Mouse (Mus musculus): ENCODE measurements around the gene Ddt. TPM values are rescaled to one million over a fixed set of nuclear protein-coding genes. Genes with fewer than 3 reads are reported as not detected.

Gene Ddt
- polyA plus RNA-seq, 1 experiment, result not detected

DNA sequence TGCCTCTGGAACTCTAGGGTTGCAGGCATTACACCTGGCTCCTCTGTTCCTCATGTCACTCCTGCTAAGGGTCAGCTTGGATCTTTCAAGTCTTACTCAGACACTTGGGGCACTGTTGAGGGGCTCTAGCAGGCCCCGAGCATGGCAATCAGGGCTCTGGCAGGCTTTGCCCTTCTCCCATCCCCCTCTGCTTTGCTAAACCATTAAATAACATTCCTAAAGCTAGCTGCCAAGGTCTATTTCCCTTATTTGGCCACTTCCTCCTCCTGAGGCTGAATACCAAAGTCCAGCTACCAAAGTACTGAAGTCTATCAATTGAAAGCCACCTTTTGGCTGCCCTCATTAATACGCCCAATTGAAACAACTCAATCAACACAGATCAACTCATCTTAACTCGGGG lies 21.7 kb upstream of the Ddt start:
- H3K4me3 ChIP-seq (ENCODE audit: insufficient read depth, low read depth, low read length), result no peak overlapping the region
- 47% methylated on average over 3 of the region's 3 CpGs for WGBS
- TF ChIP-seq CTCF (IDR thresholded peaks at IDR 0.05; ENCODE audit: insufficient read depth, low read depth, low read length) (no peak), POLR2A (IDR thresholded peaks at IDR 0.05; ENCODE audit: insufficient read depth, low read depth, low read length) (no peak)
- no peak overlapping the region for H3K27ac ChIP-seq (ENCODE audit: insufficient read depth, low read depth, low read length)
- peaks cover 8% of the 10 kb centered on the region for H3K4me1 ChIP-seq (ENCODE audit: control insufficient read depth, insufficient read depth, low read length)

DNA sequence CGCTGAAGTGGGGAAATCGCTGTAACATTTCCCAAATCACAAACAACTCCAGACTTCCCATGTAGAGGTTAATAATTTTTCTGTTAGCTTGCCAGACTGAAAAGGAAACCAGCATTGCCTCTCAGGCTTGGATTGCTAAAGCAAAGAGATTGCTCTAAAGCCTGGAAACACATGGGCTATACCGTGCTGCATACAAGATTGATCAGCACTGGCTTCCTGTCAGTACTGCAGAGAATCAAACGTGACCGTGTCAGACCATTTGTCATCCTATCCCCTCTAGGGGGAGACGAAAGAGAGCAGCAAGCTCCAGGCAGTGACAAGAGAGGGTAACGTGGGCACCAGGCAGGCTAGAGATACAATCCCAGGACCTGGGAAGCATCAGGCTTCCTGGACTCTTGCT lies 17.6 kb upstream of the Ddt start:
- H3K4me3 ChIP-seq (ENCODE audit: insufficient read depth, low read depth, low read length), result no peak overlapping the region

GRCm38 (mm10) chr10:75789841-75790240 lies 16.6 kb upstream of the Ddt start:
- Histone ChIP-seq H3K4me1 (ENCODE audit: control insufficient read depth, insufficient read depth, low read length) (no peaks in the 10 kb centered on the region), H3K27ac (ENCODE audit: insufficient read depth, low read depth, low read length) (no peak overlapping the region), H3K4me3 (ENCODE audit: insufficient read depth, low read depth, low read length) (no peak overlapping the region)
- WGBS, result 96% methylated on average over 5 of the region's 5 CpGs
- no peak for TF ChIP-seq CTCF (IDR thresholded peaks at IDR 0.05; ENCODE audit: insufficient read depth, low read depth, low read length)
- no peak for TF ChIP-seq POLR2A (IDR thresholded peaks at IDR 0.05; ENCODE audit: insufficient read depth, low read depth, low read length)

More for the DNA sequence above, 17.6 kb upstream of the Ddt start:
- WGBS, result 20% methylated on average over 7 of the region's 7 CpGs
- TF ChIP-seq POLR2A (IDR thresholded peaks at IDR 0.05; ENCODE audit: insufficient read depth, low read depth, low read length) (no peak), CTCF (IDR thresholded peaks at IDR 0.05; ENCODE audit: insufficient read depth, low read depth, low read length) (no peak)
- Histone ChIP-seq H3K27ac (ENCODE audit: insufficient read depth, low read depth, low read length) (no peak overlapping the region), H3K4me1 (ENCODE audit: control insufficient read depth, insufficient read depth, low read length) (no peaks in the 10 kb centered on the region)

DNA sequence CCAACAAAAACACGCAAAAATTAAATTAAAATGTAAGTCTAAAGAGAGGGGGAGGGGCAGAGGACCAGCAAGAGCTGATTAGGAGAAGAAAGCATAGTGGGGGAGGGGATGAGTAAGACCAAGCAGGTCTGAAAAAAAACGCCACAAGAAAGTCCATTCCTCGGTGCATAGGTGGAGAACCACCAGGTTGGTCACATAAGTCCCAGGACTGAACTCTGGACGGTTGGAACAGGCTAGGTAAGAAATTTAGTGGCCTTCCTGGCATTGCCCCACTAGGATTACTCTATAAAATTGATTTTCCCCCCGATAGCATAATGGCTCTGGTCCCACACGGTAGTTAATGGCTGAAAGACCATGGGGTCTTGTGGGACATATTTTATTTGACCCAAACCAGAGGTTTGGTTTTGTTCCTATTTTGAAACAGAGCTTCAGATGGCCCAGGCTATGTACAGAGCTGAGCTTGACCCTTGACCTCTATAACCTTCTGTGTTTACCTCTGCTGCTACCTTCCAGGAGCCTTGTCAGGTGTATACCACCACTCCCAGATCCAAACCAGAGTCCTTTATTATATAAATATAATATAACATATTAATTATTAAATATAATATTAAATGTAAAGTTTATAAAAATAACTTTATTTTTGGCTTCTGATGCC lies 16.0 kb upstream of the Ddt start:
- TF ChIP-seq POLR2A (IDR thresholded peaks at IDR 0.05; ENCODE audit: insufficient read depth, low read depth, low read length), result no peak
- TF ChIP-seq CTCF (IDR thresholded peaks at IDR 0.05; ENCODE audit: insufficient read depth, low read depth, low read length), result no peak
- 84% methylated on average over 6 of the region's 6 CpGs for WGBS
- Histone ChIP-seq H3K4me1 (ENCODE audit: control insufficient read depth, insufficient read depth, low read length) (no peaks in the 10 kb centered on the region), H3K4me3 (ENCODE audit: insufficient read depth, low read depth, low read length) (no peak overlapping the region), H3K27ac (ENCODE audit: insufficient read depth, low read depth, low read length) (no peak overlapping the region)

- Histone ChIP-seq H3K27ac (ENCODE audit: insufficient read depth, low read depth, low read length) (no peak overlapping the region), H3K4me3 (ENCODE audit: insufficient read depth, low read depth, low read length) (no peak overlapping the region), H3K4me1 (ENCODE audit: control insufficient read depth, insufficient read depth, low read length) (no peaks in the 10 kb centered on the region)
- 67% methylated on average over 8 of the region's 8 CpGs for WGBS
- TF ChIP-seq CTCF (IDR thresholded peaks at IDR 0.05; ENCODE audit: insufficient read depth, low read depth, low read length), result no peak
- TF ChIP-seq POLR2A (IDR thresholded peaks at IDR 0.05; ENCODE audit: insufficient read depth, low read depth, low read length), result no peak
Observed at GRCm38 (mm10) chr10:75788277-75788676, 15.1 kb upstream of the Ddt start.

DNA sequence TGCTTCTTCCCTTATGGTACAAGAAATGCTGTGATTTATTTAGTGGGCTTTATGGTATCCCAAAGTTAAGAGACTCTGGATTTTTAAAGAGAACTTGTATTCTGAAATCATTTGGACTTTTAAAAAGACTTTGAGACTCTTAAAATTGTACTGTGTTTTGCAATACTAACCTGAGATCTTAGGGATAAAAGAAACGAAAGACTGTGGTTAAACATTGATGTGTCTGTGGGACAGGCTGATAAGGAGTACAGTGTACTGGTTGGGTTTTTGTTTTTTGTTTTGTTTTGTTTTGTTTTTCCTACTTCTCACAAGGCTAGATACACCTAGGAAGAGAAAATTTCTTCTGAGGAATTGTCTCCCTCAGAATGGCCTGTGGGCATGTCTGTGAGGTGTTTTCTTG lies 12.2 kb upstream of the Ddt start:
- H3K4me3 ChIP-seq (ENCODE audit: insufficient read depth, low read depth, low read length), result no peak overlapping the region
- H3K4me1 ChIP-seq (ENCODE audit: control insufficient read depth, insufficient read depth, low read length), result peaks cover 7% of the 10 kb centered on the region
- WGBS, result 89% methylated on average over 1 of the region's 1 CpGs
- no peak for TF ChIP-seq CTCF (IDR thresholded peaks at IDR 0.05; ENCODE audit: insufficient read depth, low read depth, low read length)
- no peak overlapping the region for H3K27ac ChIP-seq (ENCODE audit: insufficient read depth, low read depth, low read length)

DNA sequence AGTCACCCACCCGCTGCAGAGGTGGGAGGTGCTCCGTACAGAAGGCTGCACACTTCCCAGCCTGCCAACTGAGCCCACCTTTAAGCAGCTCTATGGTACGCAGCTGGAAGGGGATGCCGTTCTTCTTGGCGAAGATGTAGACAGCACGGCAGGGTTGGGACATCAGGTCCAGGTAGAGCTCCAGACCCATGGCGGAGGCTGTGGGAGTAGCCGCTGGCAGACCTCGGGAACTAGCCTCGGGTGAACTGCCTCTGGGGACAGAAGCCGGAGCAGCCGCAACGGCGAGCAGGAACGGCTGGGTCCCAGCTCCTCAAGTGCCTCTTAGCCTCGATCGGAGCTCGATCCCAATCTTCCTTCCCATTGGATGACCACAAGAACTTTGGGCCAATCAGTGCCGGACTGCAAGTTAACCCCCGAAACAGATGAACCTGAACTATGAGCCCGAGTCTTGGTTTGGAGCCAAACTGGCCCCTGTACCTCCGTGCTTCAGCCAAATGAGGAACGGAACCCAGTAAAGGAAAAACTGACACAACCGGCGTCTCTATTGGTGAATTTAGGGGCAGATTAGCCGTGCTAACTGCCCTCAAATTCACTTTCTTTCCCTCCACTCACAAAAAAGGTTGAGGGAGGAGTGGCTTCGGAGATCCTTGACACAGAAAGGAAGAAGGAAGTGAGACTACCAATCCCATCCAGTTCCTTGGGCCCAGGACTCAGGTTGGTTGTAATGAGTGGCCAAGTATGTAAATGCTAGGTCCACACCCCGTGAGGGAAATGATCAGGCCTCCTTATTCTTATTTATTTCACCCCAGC lies 7.8 kb upstream of the Ddt start, which contains the start of the genes Gm20441 and Gstt3:
TSS of gene Gm20441 (minus strand) at position 186 of the 810 bp plus-strand sequence.
TSS of gene Gstt3 (minus strand) at position 646 of the 810 bp plus-strand sequence.
- Histone ChIP-seq H3K27ac (ENCODE audit: insufficient read depth, low read depth, low read length) (no peak within 1 kb of the TSS), H3K4me1 (ENCODE audit: control insufficient read depth, insufficient read depth, low read length) (peaks cover 10% of the 10 kb centered on the region), H3K4me3 (ENCODE audit: insufficient read depth, low read depth, low read length) (peak within 1 kb of the TSS; percentile 33)
- TF ChIP-seq POLR2A (IDR thresholded peaks at IDR 0.05; ENCODE audit: insufficient read depth, low read depth, low read length) (no peak), CTCF (IDR thresholded peaks at IDR 0.05; ENCODE audit: insufficient read depth, low read depth, low read length) (no peak)
- 6% methylated on average over 28 of the region's 28 CpGs for whole genome bisulfite sequencing

DNA sequence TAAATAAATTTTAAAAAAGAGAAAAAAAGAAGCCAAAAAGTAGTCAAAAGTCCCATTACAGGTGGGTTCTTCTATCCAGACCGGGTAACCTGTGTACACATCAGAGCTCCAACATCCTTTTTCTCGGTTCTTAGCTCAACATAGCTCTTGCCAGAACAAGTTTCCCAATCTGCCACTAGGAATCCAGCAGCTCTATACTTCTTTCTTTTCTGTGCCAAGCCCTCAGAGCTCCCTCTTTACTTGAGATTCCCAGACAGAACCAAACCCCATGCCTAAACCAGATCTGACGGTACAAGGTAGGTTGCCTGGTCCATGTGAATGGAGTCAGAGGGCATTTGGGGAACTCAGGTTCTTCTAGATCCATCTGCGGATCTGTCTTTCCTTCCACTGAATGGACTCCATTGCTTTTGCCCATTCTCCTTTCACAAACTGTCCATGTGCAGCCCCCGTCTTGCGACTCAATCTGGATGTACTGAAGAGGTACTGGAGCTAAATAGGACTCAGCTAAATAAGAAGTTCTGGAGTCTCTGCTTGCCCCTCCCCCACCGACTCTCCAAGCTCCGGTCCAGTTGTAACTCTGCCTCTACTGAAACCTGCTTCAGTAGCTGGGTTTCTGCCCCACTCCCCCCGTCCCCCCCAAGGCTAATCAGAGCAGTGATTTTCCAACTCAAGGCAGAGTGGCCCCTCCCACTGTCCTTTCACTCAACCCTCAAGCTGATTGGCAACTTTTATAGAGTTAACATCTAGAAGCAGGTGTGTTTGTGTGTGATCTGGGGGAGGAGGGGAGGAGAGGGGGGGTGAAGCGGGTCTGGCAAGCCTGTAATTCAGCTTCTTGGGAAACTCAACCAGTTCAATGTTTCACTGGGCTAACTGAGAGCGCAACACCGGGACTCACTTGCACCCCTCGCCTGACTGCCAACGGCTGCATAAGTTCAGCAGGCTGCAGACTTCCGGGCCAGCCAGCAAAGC lies 6.3 kb upstream of the Ddt start:
- H3K4me1 ChIP-seq (ENCODE audit: control insufficient read depth, insufficient read depth, low read length), result peaks cover 10% of the 10 kb centered on the region
- H3K4me3 ChIP-seq (ENCODE audit: insufficient read depth, low read depth, low read length), result no peak overlapping the region
- H3K27ac ChIP-seq (ENCODE audit: insufficient read depth, low read depth, low read length), result no peak overlapping the region
- 34% methylated on average over 15 of the region's 15 CpGs for WGBS
- TF ChIP-seq CTCF (IDR thresholded peaks at IDR 0.05; ENCODE audit: insufficient read depth, low read depth, low read length), result no peak
- no peak for TF ChIP-seq POLR2A (IDR thresholded peaks at IDR 0.05; ENCODE audit: insufficient read depth, low read depth, low read length)

Measured in olfactory bulb, adult 2 months (tissue).